Mouse (Mus musculus) adrenal gland (tissue): ENCODE measurements around the gene Glb1.
"Not testable (repeated sequence)": the region's sequence is repeated elsewhere in the genome, so short reads cannot be mapped to it uniquely, and the experiment has no call there.

Experiments used
- intact Hi-C: fragments of 180-260 bp; cut with DNase I; formaldehyde crosslinking; loops from one replicate; pipeline ENCODE4 v1.15.1; 2025

The Glb1 gene

DNA sequence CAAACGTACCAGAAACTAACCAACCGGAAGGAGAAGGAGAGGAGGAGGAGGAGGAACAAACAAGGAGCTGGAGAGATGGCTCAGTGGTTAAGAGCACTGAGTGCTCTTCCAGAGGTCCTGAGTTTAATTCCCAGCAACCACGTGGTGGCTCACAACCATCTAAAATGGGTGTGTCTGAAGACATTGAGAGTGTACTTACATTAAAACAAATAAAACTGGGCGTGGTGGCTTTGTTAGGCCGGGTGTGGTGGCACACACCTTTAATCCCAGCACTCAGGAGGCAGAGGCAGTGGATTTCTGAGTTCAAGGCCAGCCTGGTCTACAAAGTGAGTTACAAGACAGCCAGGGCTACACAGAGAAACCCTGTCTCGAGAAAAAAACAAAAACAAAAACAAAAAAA lies 6.7 kb upstream of the Glb1 start:
- intact Hi-C loops, result not testable (repeated sequence)

DNA sequence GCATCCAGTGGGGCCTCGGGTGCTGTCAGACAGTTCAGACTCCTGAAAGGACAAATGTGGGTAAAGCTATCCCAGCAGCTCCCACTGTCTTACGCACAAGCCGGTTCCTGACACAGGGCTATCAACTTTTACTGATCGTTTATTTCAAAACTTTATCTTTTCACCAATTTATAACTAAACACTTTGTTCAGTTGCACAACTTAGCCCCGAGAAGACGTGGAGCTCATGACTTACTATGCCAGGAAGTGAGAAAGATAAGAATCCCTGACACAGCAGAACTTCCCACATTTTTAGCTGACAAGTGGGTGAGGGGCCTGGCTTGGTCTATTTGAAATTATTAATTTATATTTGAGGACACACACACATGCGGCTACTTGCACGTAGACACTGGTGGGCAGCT lies 6.2 kb upstream of the Glb1 start:
- intact Hi-C loops, result no loop called here

DNA sequence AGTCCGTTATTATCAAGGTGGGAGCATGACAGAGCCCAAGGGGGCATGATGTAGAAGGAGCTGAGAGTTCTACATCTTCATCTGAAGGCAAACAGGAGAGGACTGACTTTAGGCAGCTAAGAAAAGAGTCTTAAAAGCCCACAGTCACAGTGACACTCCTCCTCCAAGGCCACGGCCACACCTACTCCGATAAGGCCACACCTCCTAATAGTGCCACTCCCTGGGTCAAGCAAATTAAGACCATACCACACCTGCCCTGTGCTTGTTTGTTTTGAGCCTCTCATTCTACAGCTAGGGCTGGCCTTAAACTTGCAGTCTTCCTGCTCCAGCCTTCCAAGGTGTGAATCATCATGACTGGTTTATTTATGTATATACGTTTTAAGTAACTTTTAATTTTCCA lies 5.6 kb upstream of the Glb1 start:
- intact Hi-C loops, result no loop called here

DNA sequence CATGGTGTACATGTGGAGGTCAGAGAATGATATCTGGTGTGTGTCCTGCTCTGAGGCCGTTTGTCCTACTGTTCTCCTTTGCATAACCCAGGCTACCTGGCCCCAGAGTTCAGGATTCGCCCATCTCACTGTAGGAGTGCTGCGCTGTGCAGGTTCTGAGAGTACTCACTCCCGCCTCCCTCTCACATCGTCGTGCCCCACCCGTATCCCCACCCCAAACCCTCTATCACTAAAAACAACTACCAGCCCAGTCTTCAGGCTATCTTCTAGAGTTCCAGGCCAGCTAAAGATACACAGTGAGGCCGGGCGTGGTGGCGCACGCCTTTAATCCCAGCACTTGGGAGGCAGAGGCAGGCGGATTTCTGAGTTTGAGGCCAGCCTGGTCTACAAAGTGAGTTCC lies 1.2 kb upstream of the Glb1 start:
- intact Hi-C loops, result no loop called here

DNA sequence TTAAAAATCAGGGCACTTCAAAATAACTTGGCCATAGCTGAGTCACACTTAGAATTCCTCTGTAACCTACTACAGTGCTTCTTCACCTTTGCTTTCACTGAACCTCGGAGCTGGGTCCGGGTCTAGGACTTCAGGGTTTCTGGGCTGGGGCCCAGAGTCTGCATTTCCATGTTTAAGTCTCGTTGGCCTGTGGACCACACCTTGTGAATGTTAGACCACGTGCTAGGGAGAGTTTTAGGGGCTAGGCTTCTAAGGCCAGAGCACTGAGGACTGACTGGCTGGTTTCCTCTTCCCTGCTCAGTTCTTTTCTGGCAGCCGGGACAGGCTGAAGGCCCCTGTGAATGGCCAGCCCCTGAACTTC lies 308 bp upstream of the Glb1 start:
- intact Hi-C loops, result no loop called here

DNA sequence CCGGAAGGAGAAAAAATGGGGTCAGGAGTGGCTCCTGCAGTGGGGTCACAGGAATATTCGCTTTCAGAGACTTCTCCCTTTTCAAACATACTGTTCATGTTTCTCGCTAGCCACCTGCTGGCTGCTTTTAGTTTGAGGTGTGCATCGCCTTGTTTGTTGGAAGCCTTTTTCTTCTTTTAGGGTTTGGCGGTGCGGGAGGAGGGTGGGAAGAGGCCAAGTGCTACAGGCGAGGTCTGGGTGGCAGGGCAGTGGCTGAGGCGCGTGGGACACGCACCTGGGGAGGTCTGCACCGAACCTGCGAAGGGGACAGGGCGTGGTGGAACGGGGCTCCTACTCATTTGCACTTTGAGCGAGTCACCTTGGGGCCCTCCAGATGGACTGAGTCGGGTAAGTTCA lies 807 bp downstream of the Glb1 start:
- intact Hi-C loops, result no loop called here

DNA sequence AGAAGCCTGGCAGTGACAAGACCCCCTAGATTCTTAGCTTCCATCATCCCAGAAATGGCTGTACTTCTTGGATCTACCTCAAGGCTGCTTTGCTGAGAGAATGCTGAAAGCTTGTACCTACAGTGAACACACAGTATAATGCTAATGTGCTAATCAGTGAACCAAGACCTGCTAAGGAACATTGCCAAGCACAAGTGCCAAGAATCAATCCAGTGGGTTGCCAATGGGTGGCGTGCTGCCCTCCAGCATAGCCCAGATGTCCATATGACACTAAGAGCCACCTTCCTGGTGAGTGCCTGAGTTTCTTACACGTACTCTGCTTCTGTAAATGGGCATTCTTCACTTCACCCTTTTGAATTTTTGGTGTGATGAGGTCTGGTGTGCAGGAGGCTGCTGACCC lies 6.8 kb downstream of the Glb1 start:
- intact Hi-C loops, result no loop called here

DNA sequence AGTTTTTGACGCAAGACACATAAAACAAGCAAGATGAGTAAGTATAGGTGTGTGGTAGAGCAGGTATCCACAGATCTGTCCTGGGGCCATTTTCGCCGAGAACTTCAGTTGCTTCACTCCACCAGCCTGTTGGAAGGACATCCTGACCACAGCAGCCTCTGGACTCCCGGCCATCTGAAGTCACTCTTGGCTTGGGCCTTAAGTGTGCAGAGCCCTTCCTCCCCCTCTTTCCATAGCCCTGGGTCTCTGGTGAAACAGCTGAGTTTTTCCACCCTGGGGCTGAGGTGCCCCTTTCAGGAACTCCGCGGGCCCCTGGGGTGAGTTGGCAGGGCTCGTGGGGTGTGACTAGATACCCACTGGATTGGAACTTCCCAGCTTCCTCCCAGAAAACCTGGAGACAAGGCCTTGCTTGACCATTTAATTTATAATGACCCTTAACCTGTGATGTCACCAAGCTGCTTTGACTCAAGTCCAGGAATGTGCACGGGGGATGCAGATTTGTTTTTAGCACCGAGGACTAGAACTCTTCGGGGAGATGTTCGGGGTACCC lies 9.5 kb downstream of the Glb1 start:
- intact Hi-C loops, result no loop called here

DNA sequence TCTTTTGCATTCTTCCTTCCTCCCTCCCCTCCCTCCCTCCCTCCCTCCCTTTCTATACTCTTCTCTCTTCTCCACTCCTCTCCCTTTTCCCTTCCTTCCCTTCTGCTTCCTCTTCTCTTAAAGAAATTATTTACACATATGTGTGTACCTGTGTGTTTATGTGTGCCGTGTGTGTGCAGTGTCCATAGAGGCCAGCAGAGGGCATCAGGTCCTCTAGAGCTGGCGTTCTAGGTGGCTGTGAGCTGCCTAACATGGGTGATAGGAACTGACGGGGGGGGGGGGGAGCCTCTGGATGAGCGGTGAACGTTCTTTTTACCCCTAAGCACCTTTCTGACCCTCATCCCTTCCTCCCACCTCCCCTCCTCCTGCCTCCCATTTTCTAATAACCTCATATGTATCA lies 10.4 kb downstream of the Glb1 start:
- intact Hi-C loops, result no loop called here

DNA sequence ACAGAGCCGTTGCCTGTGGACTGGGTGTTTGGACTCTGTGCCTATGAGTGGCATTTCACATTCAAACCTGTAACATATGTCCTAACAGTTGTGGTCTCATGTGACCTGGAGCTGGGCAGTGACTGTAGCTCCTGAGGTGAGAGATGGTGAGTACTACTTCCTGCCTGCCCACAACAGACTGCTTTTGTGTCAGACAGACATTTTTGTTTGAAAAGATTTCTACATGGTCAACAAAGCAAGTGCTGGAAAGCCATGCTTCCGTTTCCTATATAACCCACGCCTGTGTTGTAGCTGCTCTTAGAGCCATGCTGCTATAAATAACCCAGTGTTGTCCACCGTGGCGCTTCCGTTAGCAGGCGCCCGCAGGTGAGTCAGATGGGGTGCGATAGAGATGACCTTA lies 11.5 kb downstream of the Glb1 start:
- intact Hi-C loops, result no loop called here

DNA sequence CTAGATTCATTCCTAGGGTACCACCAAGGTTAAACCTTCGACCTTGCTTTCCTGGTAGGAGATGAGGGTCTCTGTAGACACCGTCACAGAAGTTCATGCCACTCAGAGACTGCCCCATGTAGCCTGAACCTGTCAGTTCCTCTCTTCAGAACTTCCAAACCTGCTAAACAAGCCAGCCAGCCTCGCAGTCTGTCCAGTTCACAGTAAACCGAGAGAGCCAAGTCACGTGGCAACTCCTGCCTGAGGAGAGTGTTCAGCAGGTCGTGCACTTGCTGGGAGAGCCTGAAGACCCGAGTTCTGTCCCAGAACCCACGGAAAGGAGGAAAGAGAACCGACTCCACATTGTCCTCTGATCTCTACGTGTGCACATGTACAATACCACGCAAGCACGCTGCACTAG lies 13.0 kb downstream of the Glb1 start:
- intact Hi-C loops, result no loop called here

DNA sequence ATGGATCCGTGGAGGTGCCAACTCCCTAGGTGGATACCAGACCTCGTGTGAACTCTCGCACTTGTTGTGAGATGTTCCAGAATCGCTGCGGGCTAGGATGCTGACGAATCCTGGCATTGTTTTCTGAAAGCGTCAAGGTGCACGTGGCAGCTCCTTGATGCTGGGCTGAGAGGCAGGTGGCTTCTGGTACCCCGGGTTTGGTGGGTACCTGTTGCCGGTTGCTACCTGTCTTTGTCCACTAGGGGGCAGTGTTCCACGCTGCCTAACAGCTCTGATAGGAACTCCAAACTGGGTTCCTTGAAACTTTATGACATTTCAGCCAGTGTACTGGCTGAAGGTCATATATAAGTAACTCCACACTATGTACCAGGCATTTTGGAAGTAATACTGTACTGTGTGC lies 14.8 kb downstream of the Glb1 start:
- intact Hi-C loops, result loop anchor here (5.0 kb wide), 1 partner anchor 82 kb away; no protein-coding TSS in a partner anchor

DNA sequence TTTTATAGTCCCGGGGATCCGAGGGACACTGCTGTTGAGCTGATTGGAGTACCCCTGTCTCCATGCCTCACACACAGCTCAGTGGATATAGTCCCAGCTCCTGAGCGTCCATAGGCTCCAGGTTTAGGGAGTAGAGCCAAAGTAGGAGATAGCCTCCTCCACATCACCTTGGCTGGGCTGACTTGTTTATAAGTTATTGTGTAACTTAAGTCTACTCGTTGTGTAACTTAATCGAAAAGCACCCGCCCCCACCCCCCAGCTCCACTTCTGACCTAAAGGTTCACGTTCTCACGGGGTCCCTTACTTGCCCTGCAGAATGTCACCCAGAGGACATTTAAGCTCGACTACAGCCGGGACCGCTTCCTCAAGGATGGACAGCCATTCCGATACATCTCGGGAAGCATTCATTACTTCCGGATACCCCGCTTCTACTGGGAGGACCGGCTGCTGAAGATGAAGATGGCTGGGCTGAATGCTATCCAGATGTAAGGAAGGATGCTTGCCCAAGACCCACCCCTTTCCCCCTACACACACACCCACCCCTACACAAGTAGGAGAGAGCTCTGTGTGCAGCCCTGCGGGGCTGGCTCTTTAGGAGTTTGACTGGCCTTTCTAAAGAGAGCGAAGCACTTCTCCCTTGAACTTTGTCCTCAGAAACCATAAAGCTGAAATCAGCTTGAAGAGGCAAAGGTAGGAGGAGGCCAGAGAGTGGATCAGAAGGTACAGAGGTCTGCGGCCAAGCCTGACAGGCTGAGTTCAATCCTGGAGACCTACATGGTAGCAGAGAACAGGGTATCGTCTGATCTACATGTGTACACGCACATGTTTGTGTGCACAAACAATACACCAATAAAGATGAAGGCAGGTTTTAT lies 16.0 kb downstream of the Glb1 start:
- intact Hi-C loops, result loop anchor here (5.0 kb wide), 1 partner anchor 80 kb away; no protein-coding TSS in a partner anchor

DNA sequence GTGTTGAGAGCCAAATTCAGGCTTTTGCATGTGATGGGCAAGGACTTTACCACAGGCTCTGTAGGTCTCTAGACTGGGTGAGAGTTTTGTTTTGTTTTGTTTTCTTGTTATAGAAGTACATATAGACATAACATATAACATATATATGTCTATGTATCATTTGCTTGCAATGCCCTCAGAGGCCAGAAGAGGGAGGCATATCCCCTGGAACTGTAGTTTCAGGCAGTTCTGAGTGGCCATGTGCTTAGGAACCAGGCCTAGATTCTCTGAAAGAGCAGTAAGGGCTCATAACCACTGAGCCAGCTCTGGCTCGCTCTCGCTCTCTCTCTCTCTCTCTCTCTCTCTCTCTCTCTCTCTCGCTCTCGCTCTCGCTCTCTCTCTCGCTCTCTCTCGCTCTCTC lies 17.3 kb downstream of the Glb1 start:
- intact Hi-C loops, result loop anchor here (5.0 kb wide), 1 partner anchor 79 kb away; no protein-coding TSS in a partner anchor

DNA sequence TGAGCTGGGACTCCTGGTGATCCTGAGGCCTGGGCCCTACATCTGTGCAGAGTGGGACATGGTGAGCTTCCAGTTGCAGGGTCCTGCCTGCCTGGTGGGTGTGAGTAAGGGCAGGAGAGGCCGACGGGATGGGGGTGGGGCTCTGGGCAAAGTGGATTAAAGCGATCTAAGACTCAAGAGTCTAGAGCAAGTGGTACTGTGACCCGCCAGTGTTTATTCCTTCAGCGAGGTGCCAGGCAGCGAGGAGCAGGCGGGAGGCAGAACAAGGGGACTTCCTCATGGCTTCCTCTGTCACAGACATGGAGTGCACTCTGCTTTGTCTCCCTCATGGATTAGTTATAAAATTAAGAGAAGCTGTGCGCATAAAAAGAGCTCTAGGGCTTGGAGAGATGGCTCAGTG lies 19.6 kb downstream of the Glb1 start:
- intact Hi-C loops, result no loop called here

DNA sequence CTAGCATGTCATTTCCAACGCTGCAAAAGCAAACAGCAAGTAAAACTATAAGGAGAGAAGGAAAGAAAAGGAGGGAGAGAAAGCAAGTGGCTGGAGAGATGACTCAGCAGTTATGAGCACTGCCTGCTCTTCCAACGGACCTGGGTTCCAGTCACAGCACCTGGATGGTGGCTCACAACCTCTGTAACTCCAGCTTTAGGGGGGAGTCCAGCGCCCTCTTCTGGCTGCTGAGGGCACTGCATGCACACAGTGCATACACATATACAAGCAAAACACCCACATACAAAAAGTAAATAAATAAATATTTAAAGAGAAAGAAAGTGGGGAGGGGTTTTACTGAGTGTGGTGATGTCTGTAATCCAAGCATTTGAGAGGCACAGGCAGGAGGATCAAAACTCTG lies 20.2 kb downstream of the Glb1 start:
- intact Hi-C loops, result no loop called here

DNA sequence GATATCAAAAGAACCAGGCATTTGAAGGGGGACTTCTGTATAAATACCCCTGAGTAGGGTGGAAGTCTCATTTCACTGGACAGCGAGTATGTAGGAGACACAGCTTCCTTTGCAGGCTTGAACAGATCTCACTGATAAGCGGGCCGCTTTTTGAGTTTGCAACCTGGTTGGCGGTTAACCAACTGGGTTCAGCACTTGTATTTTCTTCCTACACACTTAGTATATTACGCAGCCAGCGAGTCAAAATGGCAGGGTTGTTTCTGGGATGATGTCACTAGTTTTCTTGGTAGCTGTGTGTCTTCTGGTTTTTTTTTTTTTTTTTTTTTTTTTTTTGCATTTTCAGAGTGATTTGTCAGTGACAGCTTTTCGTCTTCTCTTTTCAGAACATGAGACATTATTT lies 20.9 kb downstream of the Glb1 start:
- intact Hi-C loops, result no loop called here

DNA sequence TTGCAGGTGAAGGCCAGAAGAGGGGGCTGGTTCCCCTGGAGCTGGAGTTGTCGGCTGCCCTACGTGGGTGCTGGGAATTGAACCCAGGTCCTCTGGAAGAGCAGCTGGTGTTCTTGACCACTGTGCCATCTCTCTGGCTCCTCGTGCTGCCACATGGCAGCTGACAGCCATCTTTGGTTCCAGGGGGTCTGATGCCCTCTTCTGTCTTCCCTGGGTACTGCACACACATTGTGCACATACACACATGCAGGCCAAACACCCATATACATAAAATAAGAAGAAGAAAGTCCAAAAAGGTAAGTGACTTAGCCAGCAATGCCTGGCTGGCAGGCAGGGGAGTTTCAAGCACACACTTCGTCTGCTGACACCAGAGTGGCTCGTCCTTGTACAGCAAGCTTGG lies 24.7 kb downstream of the Glb1 start:
- intact Hi-C loops, result no loop called here

DNA sequence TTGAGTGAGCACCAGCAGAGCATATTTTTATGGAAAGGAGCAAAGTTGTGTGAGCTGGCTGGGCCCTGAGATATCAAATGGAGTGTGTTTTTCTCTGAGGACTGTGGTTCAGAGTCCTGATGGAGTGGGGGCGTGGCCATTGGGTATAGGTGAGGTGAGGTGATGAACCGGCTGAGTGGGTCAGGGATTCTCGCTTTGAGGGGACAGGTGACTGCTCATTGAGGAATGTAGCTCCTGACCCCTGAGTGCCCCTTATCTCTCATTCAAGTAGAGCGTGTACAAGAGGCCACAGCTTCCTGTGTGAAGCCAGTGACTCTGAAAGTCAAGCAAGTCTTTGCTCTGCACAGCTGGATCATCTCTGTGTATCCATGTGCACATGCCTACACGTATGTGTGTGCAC lies 25.3 kb downstream of the Glb1 start:
- intact Hi-C loops, result no loop called here

DNA sequence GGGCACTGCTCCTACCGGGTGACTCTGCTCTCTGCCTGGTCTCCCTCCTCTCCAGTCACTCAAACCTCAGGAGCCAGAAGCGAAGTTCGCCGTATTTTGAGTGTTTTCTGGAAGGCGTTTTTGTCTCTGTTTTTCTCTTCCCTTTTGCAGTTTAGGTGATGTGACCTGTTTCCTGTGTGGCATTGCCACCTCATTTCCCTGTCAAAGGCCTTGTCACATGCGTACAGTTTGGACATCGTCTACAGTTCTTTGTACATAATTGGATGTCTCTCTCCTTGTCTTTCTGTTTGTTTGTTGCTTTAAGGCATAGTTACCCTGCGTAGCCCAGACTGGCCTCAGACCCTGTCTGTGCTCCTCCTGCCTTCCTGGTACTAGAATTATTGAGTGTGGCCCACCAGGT lies 26.5 kb downstream of the Glb1 start:
- intact Hi-C loops, result no loop called here

DNA sequence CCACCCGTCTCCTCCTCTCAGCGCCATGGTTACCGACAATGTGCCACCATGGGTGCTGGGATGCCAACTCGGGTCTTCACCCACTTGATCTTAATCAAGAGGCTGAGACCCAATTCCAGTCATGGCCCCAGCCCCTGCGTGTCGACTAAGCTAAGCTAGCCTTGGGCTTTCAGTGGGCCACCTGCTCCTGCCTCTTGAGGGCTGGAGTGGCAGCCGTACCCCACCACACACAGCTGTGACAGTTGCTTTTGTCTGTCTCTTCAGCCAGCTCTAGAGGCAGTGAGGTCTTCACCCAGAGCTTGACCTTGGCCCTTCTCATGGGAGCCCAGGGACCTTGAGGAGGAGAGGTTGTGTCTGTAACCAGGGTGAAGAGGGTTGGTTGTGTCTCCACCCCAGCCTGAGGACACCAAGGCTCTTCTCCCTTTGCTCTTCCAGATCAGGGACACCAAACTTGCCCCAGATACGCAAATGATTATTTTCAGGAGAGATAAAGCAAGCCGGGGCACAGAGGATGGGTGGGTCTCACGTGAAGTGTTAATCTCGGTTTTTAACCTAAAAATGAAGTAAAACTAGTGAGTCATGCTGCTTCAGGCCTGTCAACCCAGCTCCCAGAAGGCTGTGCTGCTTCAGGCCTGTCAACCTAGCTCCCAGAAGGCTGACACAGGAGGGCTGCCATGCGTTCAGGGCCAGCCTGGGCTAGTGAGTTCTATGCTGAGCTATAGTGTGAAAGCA lies 27.4 kb downstream of the Glb1 start:
- intact Hi-C loops, result no loop called here

DNA sequence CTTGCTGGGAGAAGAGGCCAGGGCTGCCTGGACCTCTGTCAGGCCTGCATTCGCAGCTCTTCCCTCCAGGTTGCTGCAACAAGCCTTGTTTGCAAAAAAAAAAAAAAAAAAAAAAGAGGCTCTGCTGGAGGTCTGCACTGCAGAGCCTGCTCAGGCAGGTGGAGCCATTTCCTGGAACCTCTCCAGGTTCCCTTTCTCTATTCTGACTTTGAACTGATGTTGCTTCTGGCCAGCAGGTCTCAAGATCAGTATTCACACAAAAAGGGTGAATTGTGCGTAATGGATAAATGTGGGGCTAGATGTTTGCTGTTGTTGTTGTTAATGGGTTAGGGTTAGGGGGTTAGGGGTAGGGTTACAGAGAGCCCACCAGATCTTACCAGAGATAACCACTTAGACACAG lies 34.8 kb downstream of the Glb1 start:
- intact Hi-C loops, result no loop called here

DNA sequence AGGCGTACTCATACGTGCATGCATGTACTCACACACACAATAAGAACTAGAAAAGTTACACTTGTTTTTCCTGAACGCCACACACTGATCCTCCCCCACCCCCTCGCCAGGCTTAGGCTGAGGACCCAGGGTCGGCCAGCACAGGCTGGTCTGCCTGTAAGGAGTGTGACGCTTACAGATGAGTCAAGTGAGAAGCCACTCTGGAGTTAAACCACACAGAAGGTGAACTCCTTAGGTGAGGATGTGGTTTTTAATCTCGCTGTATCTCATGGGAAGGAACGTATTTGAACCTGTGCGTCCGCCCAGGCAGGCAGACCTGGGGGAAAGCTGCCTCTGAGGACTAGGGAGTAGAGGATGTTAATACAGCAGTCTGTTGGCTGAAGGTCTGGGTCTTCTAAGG lies 39.7 kb downstream of the Glb1 start:
- intact Hi-C loops, result no loop called here
